Mouse (Mus musculus): ENCODE data around the gene Vmn1r77.
"Not testable (repeated sequence)": the region's sequence is repeated elsewhere in the genome, so short reads cannot be mapped to it uniquely, and the experiment has no call there.

Gene Vmn1r77

GRCm38 (mm10) chr7:12036452-12036851 lies at the start of gene Vmn1r77:
Gene Vmn1r77 (plus strand): TSS chr7:12036752.
- DNase-seq (ENCODE audit: low spot score): not testable (repeated sequence)

- DNase-seq (ENCODE audit: low spot score): not testable (repeated sequence)
Measured at GRCm38 (mm10) chr7:12011491-12011890, 25.1 kb upstream of the Vmn1r77 start.

GRCm38 (mm10) chr7:12012392-12012791 lies 24.2 kb upstream of the Vmn1r77 start:
- not testable (repeated sequence) for DNase-seq (ENCODE audit: low spot score)

GRCm38 (mm10) chr7:12013106-12013505 lies 23.4 kb upstream of the Vmn1r77 start:
- DNase-seq (ENCODE audit: low spot score): no peak

GRCm38 (mm10) chr7:12017829-12018228 lies 18.7 kb upstream of the Vmn1r77 start:
- DNase-seq (ENCODE audit: low spot score): not testable (repeated sequence)

GRCm38 (mm10) chr7:12040664-12041063 lies 4.1 kb downstream of the Vmn1r77 start:
- DNase-seq (ENCODE audit: low spot score): no peak
